Mouse (Mus musculus): ENCODE measurements around the gene Camkmt.

- TF ChIP-seq CTCF (IDR thresholded peaks at IDR 0.05; ENCODE audit: borderline replicate concordance, extremely low read depth, insufficient read depth, insufficient read length) (no peak), POLR2A (IDR thresholded peaks at IDR 0.05; ENCODE audit: borderline replicate concordance, extremely low read depth, insufficient read depth, insufficient read length, poor library complexity, severe bottlenecking) (no peak)
These were observed 213.3 kb downstream of the Camkmt start for GRCm38 (mm10) chr17:85303686-85304085.

All from brain, embryonic 14.5 days (tissue).